Mouse (Mus musculus) spleen, postnatal 14 days (tissue): ENCODE data around the gene Gm15107.
"Not testable (repeated sequence)": the region's sequence is repeated elsewhere in the genome, so short reads cannot be mapped to it uniquely, and the experiment has no call there.

Experiments
- DNase-seq, 2 experiments: peaks; one replicate each; pipeline ENCODE4 v3.0.0; 2021 to 2022; ENCODE audit warnings: low spot score in 2 of 2

The Gm15107 gene

DNA sequence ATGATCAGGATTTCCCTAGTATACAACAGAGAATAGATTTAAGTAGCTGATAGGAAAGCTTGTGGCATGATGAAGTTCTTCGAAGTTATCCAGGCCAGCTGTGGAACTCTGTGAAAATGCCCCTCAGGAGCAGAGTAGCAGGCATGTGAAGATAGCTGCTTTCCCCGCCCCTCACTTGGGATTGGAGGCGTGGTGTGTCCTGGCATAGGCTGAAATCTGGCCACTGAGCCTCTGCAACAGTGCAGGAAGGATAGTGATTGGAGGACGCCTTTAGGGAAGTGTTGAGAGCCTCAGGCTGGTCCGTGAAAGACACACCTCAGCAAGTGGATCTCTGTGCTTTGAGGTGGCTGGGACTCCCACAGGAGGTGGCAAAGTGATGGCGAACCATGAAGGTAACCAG lies at the start of gene Gm15107:
Gm15107 (plus strand) TSS at position 301 of the 400 bp plus-strand sequence.
- not testable (repeated sequence) for DNase-seq
